Mouse (Mus musculus) embryonic facial prominence, embryonic 14.5 days (tissue): ENCODE data around the gene Thsd7b. TPM values are rescaled to one million over a fixed set of nuclear protein-coding genes. Genes with fewer than 3 reads are reported as not detected.

ENCODE experiments used
- ATAC-seq: fragments of 200-750 bp; cut with Nextera tagmentation; 2 replicates; pipeline ENCODE4 v1.8.0; 2017; ENCODE audit warnings: low read depth, moderate number of reproducible peaks, moderate TSS enrichment
- DNase-seq: peaks from one replicate; pipeline ENCODE4 v3.0.0-alpha.2; 2015; ENCODE audit warnings: low spot score
- H3K27ac ChIP-seq: fragments of 300-500 bp; sonication (generic); replicated peaks from 2 replicates; pipeline ENCODE4 v1.5.1; 2014; ENCODE audit warnings: low read depth, mild to moderate bottlenecking, low read length, moderate library complexity
- H3K27me3 ChIP-seq: fragments of 300-500 bp; sonication (generic); replicated peaks from 2 replicates; pipeline ENCODE4 v1.6.1; 2014; ENCODE audit warnings: low read length; ENCODE audit not compliant: control insufficient read depth, insufficient read depth
- H3K36me3 ChIP-seq: fragments of 300-500 bp; sonication (generic); 2 replicates; pipeline ENCODE4 v1.6.1; 2014; ENCODE audit warnings: low read length, mixed read lengths; ENCODE audit not compliant: control insufficient read depth, insufficient read depth
- H3K4me1 ChIP-seq: fragments of 300-500 bp; sonication (generic); 2 replicates; pipeline ENCODE4 v1.6.1; 2014; ENCODE audit warnings: antibody characterized with exemption, low read length; ENCODE audit not compliant: control insufficient read depth, insufficient read depth
- H3K4me2 ChIP-seq: fragments of 300-500 bp; sonication (generic); 2 replicates; pipeline ENCODE4 v1.6.1; 2014; ENCODE audit warnings: low read depth, mild to moderate bottlenecking, low read length, moderate library complexity, mixed read lengths
- H3K4me3 ChIP-seq: fragments of 300-500 bp; sonication (generic); 2 replicates; pipeline ENCODE4 v1.5.1; 2014; ENCODE audit warnings: low read depth, mild to moderate bottlenecking, low read length
- H3K9ac ChIP-seq: fragments of 300-500 bp; sonication (generic); 2 replicates; pipeline ENCODE4 v1.6.1; 2014; ENCODE audit warnings: low read depth, mild to moderate bottlenecking, low read length, moderate library complexity, mixed read lengths
- H3K9me3 ChIP-seq: fragments of 300-500 bp; sonication (generic); 2 replicates; pipeline ENCODE4 v1.6.1; 2016; ENCODE audit warnings: low read length; ENCODE audit not compliant: control insufficient read depth
- WGBS: fragments of 180-500 bp; shearing (Covaris S2); extraction: QIAGEN DNeasy Blood & Tissue Kit; methylation state at CpG from one replicate; pipeline ENCODE4 v1.1.7; 2014; 5-methylcytosine and 5-hydroxymethylcytosine counted together
- polyA plus RNA-seq: library from polyadenylated mRNA; unstranded; fragments of >200 nt; fragmentation: Nextera tagmentation; extraction: Ambion mirVana; gene quantifications from 2 replicates; pipeline ENCODE4 v1.2.1, GENCODE M21; 2014

The Thsd7b gene
- polyA plus RNA-seq, 1 experiment from 2014 or later, result 6.7 TPM

- Histone ChIP-seq H3K36me3 (no peaks in the 10 kb centered on the region), H3K27ac (no peak overlapping the region), H3K4me3 (no peak overlapping the region), H3K27me3 (no peaks in the 10 kb centered on the region), H3K9me3 (no peaks in the 10 kb centered on the region), H3K4me1 (no peaks in the 10 kb centered on the region), H3K4me2 (no peak overlapping the region), H3K9ac (no peak overlapping the region)
- no peak for ATAC-seq
- 59% methylated on average over 4 of the region's 4 CpGs for WGBS
- peak; percentile 27 for DNase-seq
Measured at GRCm38 (mm10) chr1:129779506-129779905, 506.4 kb downstream of the Thsd7b start.

GRCm38 (mm10) chr1:129780589-129780988 lies 507.5 kb downstream of the Thsd7b start:
- WGBS, result 43% methylated on average over 1 of the region's 1 CpGs

GRCm38 (mm10) chr1:129798519-129798918 lies 525.4 kb downstream of the Thsd7b start:
- Histone ChIP-seq H3K27me3 (no peaks in the 10 kb centered on the region), H3K9ac (no peak overlapping the region), H3K9me3 (no peaks in the 10 kb centered on the region), H3K4me1 (no peaks in the 10 kb centered on the region), H3K27ac (no peak overlapping the region), H3K4me2 (no peak overlapping the region), H3K36me3 (no peaks in the 10 kb centered on the region), H3K4me3 (no peak overlapping the region)
- ATAC-seq, result no peak
- no peak for DNase-seq

More at GRCm38 (mm10) chr1:129780589-129780988, 507.5 kb downstream of the Thsd7b start:
- Histone ChIP-seq H3K27ac (no peak overlapping the region), H3K4me1 (no peaks in the 10 kb centered on the region), H3K9ac (no peak overlapping the region), H3K4me2 (no peak overlapping the region), H3K36me3 (no peaks in the 10 kb centered on the region), H3K27me3 (no peaks in the 10 kb centered on the region), H3K4me3 (no peak overlapping the region), H3K9me3 (no peaks in the 10 kb centered on the region)
- no peak for DNase-seq
- ATAC-seq, result no peak

GRCm38 (mm10) chr1:129826927-129827326 lies 553.8 kb downstream of the Thsd7b start:
- ATAC-seq (no peak), DNase-seq (no peak)
- H3K27ac ChIP-seq, result no peak overlapping the region
- no peak overlapping the region for H3K4me2 ChIP-seq
- no peaks in the 10 kb centered on the region for H3K9me3 ChIP-seq
- no peaks in the 10 kb centered on the region for H3K36me3 ChIP-seq
- WGBS, result 75% methylated on average over 4 of the region's 4 CpGs
- no peaks in the 10 kb centered on the region for H3K27me3 ChIP-seq
- no peaks in the 10 kb centered on the region for H3K4me1 ChIP-seq
- H3K9ac ChIP-seq, result no peak overlapping the region
- H3K4me3 ChIP-seq, result no peak overlapping the region

- Histone ChIP-seq H3K4me3 (no peak overlapping the region), H3K36me3 (no peaks in the 10 kb centered on the region), H3K9ac (no peak overlapping the region), H3K4me2 (no peak overlapping the region), H3K27me3 (no peaks in the 10 kb centered on the region), H3K9me3 (no peaks in the 10 kb centered on the region), H3K4me1 (no peaks in the 10 kb centered on the region), H3K27ac (no peak overlapping the region)
- DNase-seq, result no peak
- WGBS, result 68% methylated on average over 2 of the region's 2 CpGs
- ATAC-seq, result peak; percentile 22; the same call in 1 of the 2 replicates
Measured at GRCm38 (mm10) chr1:129837324-129837723, 564.2 kb downstream of the Thsd7b start.

GRCm38 (mm10) chr1:129837776-129838175 lies 564.7 kb downstream of the Thsd7b start:
- Histone ChIP-seq H3K4me1 (no peaks in the 10 kb centered on the region), H3K4me2 (no peak overlapping the region), H3K9me3 (no peaks in the 10 kb centered on the region), H3K9ac (no peak overlapping the region), H3K27me3 (no peaks in the 10 kb centered on the region), H3K36me3 (no peaks in the 10 kb centered on the region), H3K27ac (no peak overlapping the region), H3K4me3 (no peak overlapping the region)
- peak; percentile 38 for DNase-seq
- ATAC-seq, result peak; percentile 67; the same call in 1 of the 2 replicates
- WGBS, result 34% methylated on average over 3 of the region's 3 CpGs

GRCm38 (mm10) chr1:129838486-129838885 lies 565.4 kb downstream of the Thsd7b start:
- Histone ChIP-seq H3K27me3 (no peaks in the 10 kb centered on the region), H3K36me3 (no peaks in the 10 kb centered on the region), H3K9me3 (no peaks in the 10 kb centered on the region), H3K9ac (no peak overlapping the region), H3K4me3 (no peak overlapping the region), H3K4me1 (no peaks in the 10 kb centered on the region), H3K4me2 (no peak overlapping the region), H3K27ac (no peak overlapping the region)
- no peak for DNase-seq
- no peak for ATAC-seq

- H3K4me2 ChIP-seq, result no peak overlapping the region
- H3K27me3 ChIP-seq, result no peaks in the 10 kb centered on the region
- no peaks in the 10 kb centered on the region for H3K9me3 ChIP-seq
- no peak overlapping the region for H3K27ac ChIP-seq
- WGBS, result 43% methylated on average over 2 of the region's 2 CpGs
- H3K36me3 ChIP-seq, result no peaks in the 10 kb centered on the region
- ATAC-seq (no peak), DNase-seq (peak; percentile 41)
- H3K9ac ChIP-seq, result no peak overlapping the region
- H3K4me3 ChIP-seq, result no peak overlapping the region
- H3K4me1 ChIP-seq, result no peaks in the 10 kb centered on the region
Measured at GRCm38 (mm10) chr1:129843416-129843815, 570.3 kb downstream of the Thsd7b start.

GRCm38 (mm10) chr1:129850007-129850564 lies 577.0 kb downstream of the Thsd7b start:
- H3K27me3 ChIP-seq, result no peaks in the 10 kb centered on the region
- no peak overlapping the region for H3K9ac ChIP-seq
- no peak overlapping the region for H3K4me2 ChIP-seq
- WGBS, result 70% methylated on average over 5 of the region's 5 CpGs
- DNase-seq (peak; percentile 13), ATAC-seq (no peak)
- no peak overlapping the region for H3K27ac ChIP-seq
- no peak overlapping the region for H3K4me3 ChIP-seq
- H3K9me3 ChIP-seq, result no peaks in the 10 kb centered on the region
- no peaks in the 10 kb centered on the region for H3K4me1 ChIP-seq
- no peaks in the 10 kb centered on the region for H3K36me3 ChIP-seq
